In the genomic region with DNA sequence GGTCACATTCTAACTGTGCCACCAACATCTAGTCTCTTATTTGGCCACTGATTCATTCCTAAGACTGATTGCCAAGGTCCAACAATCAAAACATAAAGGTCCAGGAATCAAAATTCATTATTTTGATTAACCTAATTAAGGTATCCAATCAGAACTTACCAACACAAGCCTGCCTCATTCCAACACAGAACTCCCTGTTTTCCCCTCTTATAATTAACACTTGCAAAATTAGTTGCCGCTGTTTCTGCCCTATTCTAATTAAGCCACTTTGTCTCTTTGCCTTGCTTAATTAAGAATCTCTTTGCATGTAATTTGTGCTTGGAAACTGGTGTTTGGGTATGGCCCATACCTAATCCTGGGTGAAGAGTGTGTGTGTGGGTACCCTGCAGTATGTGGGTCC, we compare ENCODE assay signal across 18 mouse cellular contexts.
"Had no signal": no experiment of that assay in that cellular context is flagged by ENCODE, and none has a peak within 500 bp of the region (broad histone marks: within the 10 kb centered on the region; RNA-seq: fewer than 3 reads in every experiment).

No protein-coding gene starts in this region.

- H3K27ac ChIP-seq: midbrain, embryonic 10.5 days; midbrain, embryonic 12.5 days; neural tube, embryonic 13.5 days; neural tube, embryonic 15.5 days had no signal

- H3K4me2 ChIP-seq: lung, embryonic 14.5 days; midbrain, embryonic 12.5 days; neural tube, embryonic 13.5 days; neural tube, embryonic 15.5 days had no signal

- H3K9ac ChIP-seq: lung, embryonic 14.5 days; midbrain, embryonic 12.5 days; neural tube, embryonic 13.5 days; neural tube, embryonic 15.5 days had no signal

- DNase-seq: lung, adult 18-20 months; lung, embryonic 14.5 days; lung, postnatal 10 days; lung, postnatal 4 days; midbrain, embryonic 14.5 days; right cerebral cortex, adult 18-20 months; right cerebral cortex, postnatal 25 days; right cerebral cortex, postnatal 4 days; spleen, adult 18-20 months; thymus, adult 18-20 months; thymus, postnatal 14 days; thymus, postnatal 36 days had no signal

- H3K36me3 ChIP-seq: midbrain, embryonic 10.5 days; midbrain, embryonic 12.5 days; neural tube, embryonic 13.5 days; neural tube, embryonic 15.5 days had no signal

- H3K9me3 ChIP-seq: midbrain, embryonic 10.5 days; midbrain, embryonic 12.5 days; neural tube, embryonic 13.5 days; neural tube, embryonic 15.5 days had no signal

- H3K4me1 ChIP-seq: midbrain, embryonic 10.5 days; midbrain, embryonic 12.5 days; neural tube, embryonic 13.5 days had no signal

- H3K27me3 ChIP-seq: midbrain, embryonic 12.5 days; neural tube, embryonic 13.5 days; neural tube, embryonic 15.5 days had no signal

- ATAC-seq: midbrain, embryonic 16.5 days had no signal

- H3K4me3 ChIP-seq: midbrain, embryonic 10.5 days; midbrain, embryonic 12.5 days; myocyte; neural tube, embryonic 13.5 days; neural tube, embryonic 15.5 days had no signal
